Mouse (Mus musculus) cortical plate, adult 2 months (tissue): ENCODE results near the gene Adcy9.

Experiments
- CTCF ChIP-seq: fragments of 200-500 bp; IDR thresholded peaks from 2 replicates; pipeline ENCODE4 v1.5.1; 2011; ENCODE audit warnings: mild to moderate bottlenecking, control low read depth, low read length; ENCODE audit not compliant: insufficient read depth; ENCODE audit errors: extremely low read depth
- POLR2A ChIP-seq: fragments of 200-500 bp; IDR thresholded peaks from 2 replicates; pipeline ENCODE4 v1.6.1; 2011; ENCODE audit warnings: mild to moderate bottlenecking, low read length, control low read depth; ENCODE audit not compliant: insufficient read depth; ENCODE audit errors: extremely low read depth

GRCm38 (mm10) chr16:4265351-4265750 lies 154.9 kb downstream of the Adcy9 start:
- TF ChIP-seq CTCF (no peak), POLR2A (no peak)
